Mouse (Mus musculus): Measurements from ENCODE around the gene Gpr183.

DNA sequence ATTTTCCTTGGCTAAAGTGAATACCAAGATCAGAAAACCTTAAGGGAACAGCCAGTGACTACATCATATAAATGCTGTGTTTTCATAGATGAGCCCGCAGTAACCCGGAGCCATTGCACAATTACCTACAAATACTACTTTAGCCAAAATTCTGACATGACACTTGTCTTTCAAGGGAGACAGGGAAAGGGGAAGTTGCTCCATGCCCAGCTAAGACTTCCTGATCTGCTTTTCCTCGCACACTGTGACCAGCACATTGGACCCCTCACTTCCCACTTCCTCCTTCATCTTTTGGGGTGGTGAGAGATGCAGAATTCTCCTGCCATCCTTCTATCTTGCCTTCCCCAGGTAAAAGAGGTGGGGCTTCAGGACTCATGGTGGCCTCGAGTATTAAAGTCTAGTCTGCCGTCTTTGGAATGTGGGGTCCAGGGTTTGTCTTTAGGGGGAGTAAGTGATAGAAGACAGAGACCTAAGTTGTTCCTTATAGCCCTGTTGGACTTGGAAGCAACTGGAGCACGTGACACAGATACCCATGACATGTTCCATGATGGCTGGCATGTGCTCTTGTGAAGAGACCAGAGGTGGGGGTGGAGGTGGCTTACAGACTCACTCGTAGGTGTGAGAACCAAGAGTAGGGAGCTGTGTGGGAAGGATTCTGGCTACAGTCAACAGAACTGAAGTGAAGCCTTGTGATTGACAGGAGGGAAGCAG is 30.0 kb upstream of the Gpr183 start:
- TF ChIP-seq CTCF (IDR thresholded peaks at IDR 0.05; ENCODE audit: low read depth, low read length): no peak
- no peak for TF ChIP-seq POLR2A (IDR thresholded peaks at IDR 0.05; ENCODE audit: insufficient read depth, low read length)
